Mouse (Mus musculus) liver, postnatal 0 days (tissue): ENCODE results near the gene Hist1h2ap. TPM values are rescaled to one million over a fixed set of nuclear protein-coding genes. Genes with fewer than 3 reads are reported as not detected.

ENCODE experiments used
- ATAC-seq: fragments of 200-750 bp; cut with Nextera tagmentation; 2 replicates; pipeline ENCODE4 v1.8.0; 2017; ENCODE audit warnings: mild to moderate bottlenecking, moderate library complexity
- DNase-seq: peaks from one replicate; pipeline ENCODE4 v3.0.0-alpha.2; 2016
- H3K27ac ChIP-seq: fragments of 300-500 bp; sonication (generic); 2 replicates; pipeline ENCODE4 v1.5.1; 2014; ENCODE audit warnings: antibody characterized with exemption, moderate library complexity, mild to moderate bottlenecking, low read depth
- H3K27me3 ChIP-seq: fragments of 300-500 bp; sonication (generic); 2 replicates; pipeline ENCODE4 v1.6.1; 2014; ENCODE audit warnings: low read length, control low read depth, mixed read lengths; ENCODE audit not compliant: insufficient read depth
- H3K36me3 ChIP-seq: fragments of 300-500 bp; sonication (generic); replicated peaks from 2 replicates; pipeline ENCODE4 v1.6.1; 2014; ENCODE audit warnings: mild to moderate bottlenecking, control low read depth, low read length, moderate library complexity, mixed read lengths; ENCODE audit not compliant: insufficient read depth
- H3K4me1 ChIP-seq: fragments of 300-500 bp; sonication (generic); 2 replicates; pipeline ENCODE4 v1.6.1; 2014; ENCODE audit warnings: antibody characterized with exemption, mild to moderate bottlenecking, control low read depth; ENCODE audit not compliant: insufficient read depth
- H3K4me2 ChIP-seq: fragments of 300-500 bp; sonication (generic); 2 replicates; pipeline ENCODE4 v1.6.1; 2014; ENCODE audit warnings: low read depth, mild to moderate bottlenecking, low read length, moderate library complexity, mixed read lengths
- H3K4me3 ChIP-seq: fragments of 300-500 bp; sonication (generic); 2 replicates; pipeline ENCODE4 v1.5.1; 2014; ENCODE audit warnings: low read depth, low read length
- H3K9ac ChIP-seq: fragments of 300-500 bp; sonication (generic); replicated peaks from 2 replicates; pipeline ENCODE4 v1.6.1; 2014; ENCODE audit warnings: mild to moderate bottlenecking, moderate library complexity
- H3K9me3 ChIP-seq: fragments of 300-500 bp; sonication (generic); 2 replicates; pipeline ENCODE4 v1.6.1; 2016; ENCODE audit warnings: mild to moderate bottlenecking, control low read depth, low read length, mixed read lengths
- CTCF ChIP-seq: sonication (generic); IDR thresholded peaks from 2 replicates; pipeline ENCODE4 v1.5.1; 2016; ENCODE audit warnings: antibody characterized with exemption, low read depth
- EP300 ChIP-seq: IDR thresholded peaks from 2 replicates; pipeline ENCODE4 v1.6.1; 2016; ENCODE audit warnings: antibody characterized with exemption, low read depth, mild to moderate bottlenecking
- WGBS: fragments of 180-500 bp; shearing (Covaris S2); extraction: QIAGEN DNeasy Blood & Tissue Kit; methylation state at CpG from one replicate; pipeline ENCODE4 v1.1.7; 2014; ENCODE audit not compliant: insufficient replicate concordance; 5-methylcytosine and 5-hydroxymethylcytosine counted together
- microRNA-seq: library from miRNA; unstranded; fragments of <30 nt; microRNA quantifications from one replicate; pipeline ENCODE4, GENCODE M21; 2016
- polyA plus RNA-seq: library from polyadenylated mRNA; unstranded; fragments of >200 nt; fragmentation: Nextera tagmentation; extraction: Ambion mirVana; gene quantifications from 2 replicates; pipeline ENCODE4 v1.2.1, GENCODE M21; 2015

Hist1h2ap gene
- polyA plus RNA-seq, 1 experiment from 2014 or later, result 3,753 TPM

- H3K4me2 ChIP-seq, result peak overlapping the region; percentile 64
- no peaks in the 10 kb centered on the region for H3K27me3 ChIP-seq
- DNase-seq, result no peak
- H3K27ac ChIP-seq, result peak overlapping the region; percentile 91
- peaks cover 23% of the 10 kb centered on the region for H3K4me1 ChIP-seq
- WGBS, result 6% methylated on average over 8 of the region's 8 CpGs
- H3K4me3 ChIP-seq, result peak overlapping the region; percentile 45
- H3K9me3 ChIP-seq, result no peaks in the 10 kb centered on the region
- no peak for TF ChIP-seq EP300
- peak; percentile 15; the same call in 1 of the 2 replicates for TF ChIP-seq CTCF
- H3K36me3 ChIP-seq, result no peaks in the 10 kb centered on the region
- H3K9ac ChIP-seq, result peak overlapping the region; percentile 70
- ATAC-seq, result no peak
Measured at GRCm38 (mm10) chr13:21786189-21786898, 47.0 kb downstream of the Hist1h2ap start.

GRCm38 (mm10) chr13:21784311-21784710 lies 49.0 kb downstream of the Hist1h2ap start:
- TF ChIP-seq EP300 (no peak), CTCF (no peak)
- 57% methylated on average over 6 of the region's 6 CpGs for WGBS
- Histone ChIP-seq H3K4me1 (peaks cover 19% of the 10 kb centered on the region), H3K27me3 (no peaks in the 10 kb centered on the region), H3K4me2 (peak overlapping the region; percentile 71), H3K27ac (peak overlapping the region; percentile 95), H3K36me3 (no peaks in the 10 kb centered on the region), H3K4me3 (no peak overlapping the region), H3K9me3 (no peaks in the 10 kb centered on the region), H3K9ac (peak overlapping the region; percentile 74)
- DNase-seq, result no peak
- ATAC-seq, result no peak

- H3K9me3 ChIP-seq, result no peaks in the 10 kb centered on the region
- H3K4me1 ChIP-seq, result peaks cover 19% of the 10 kb centered on the region
- TF ChIP-seq EP300 (no peak), CTCF (no peak)
- H3K9ac ChIP-seq, result peak overlapping the region; percentile 74
- peak overlapping the region; percentile 36 for H3K4me3 ChIP-seq
- WGBS, result 3% methylated on average over 9 of the region's 9 CpGs
- ATAC-seq (no peak), DNase-seq (peak; percentile 58)
- peak overlapping the region; percentile 95 for H3K27ac ChIP-seq
- H3K4me2 ChIP-seq, result peak overlapping the region; percentile 71
- H3K36me3 ChIP-seq, result no peaks in the 10 kb centered on the region
- no peaks in the 10 kb centered on the region for H3K27me3 ChIP-seq
Measured at GRCm38 (mm10) chr13:21783734-21784161, 49.6 kb downstream of the Hist1h2ap start.

- no peaks in the 10 kb centered on the region for H3K27me3 ChIP-seq
- H3K4me3 ChIP-seq, result peak within 1 kb of the TSS; percentile 36
- H3K36me3 ChIP-seq, result no peaks in the 10 kb centered on the region
- under 1% methylated on average over 13 of the region's 20 CpGs for WGBS
- H3K4me1 ChIP-seq, result peaks cover 21% of the 10 kb centered on the region
- H3K27ac ChIP-seq, result peak within 1 kb of the TSS; percentile 95
- H3K9me3 ChIP-seq, result no peaks in the 10 kb centered on the region
- TF ChIP-seq EP300 (peak; percentile 66; the same call in 1 of the 2 replicates), CTCF (no peak)
- ATAC-seq, result peak; percentile 39
- peak within 1 kb of the TSS; percentile 71 for H3K4me2 ChIP-seq
- peak; percentile 54 for DNase-seq
- peak within 1 kb of the TSS; percentile 74 for H3K9ac ChIP-seq
Measured at GRCm38 (mm10) chr13:21783255-21783617, 50.1 kb downstream of the Hist1h2ap start, which contains the start of gene Hist1h3i. TSS of gene Hist1h3i (minus strand) at chr13:21783370.

Small RNAs within 50 kb of the gene (microRNA-seq; reads per million reads assigned to microRNA genes)
- gene Gm19658 (not detected), gene Gm44346 (not detected), gene Gm44466 (not detected)

Other genes with a start within 250 kb of the Hist1h2ap start
- not detected in 2 replicates for gene Olfr1362, start 219.5 kb downstream of the Hist1h2ap start, polyA plus RNA-seq
- not detected in 2 replicates for gene Olfr11, start 191.0 kb downstream of the Hist1h2ap start, polyA plus RNA-seq
- not detected in 2 replicates for gene Olfr1361, start 170.1 kb downstream of the Hist1h2ap start, polyA plus RNA-seq
- gene Olfr1360, start 156.1 kb downstream of the Hist1h2ap start, polyA plus RNA-seq, result not detected in 2 replicates
- gene Olfr1359, start 135.4 kb downstream of the Hist1h2ap start, polyA plus RNA-seq, result not detected in 2 replicates
- 0.51 and 1.9 TPM in 2 replicates for gene Hist1h2bl, start 117.4 kb downstream of the Hist1h2ap start, polyA plus RNA-seq
- gene Hist1h2ai, start 117.1 kb downstream of the Hist1h2ap start, polyA plus RNA-seq, result 16.4 and 20.2 TPM in 2 replicates
- 7.1 and 8.7 TPM in 2 replicates for gene Hist1h3h, start 115.8 kb downstream of the Hist1h2ap start, polyA plus RNA-seq
- gene Hist1h2bm, start 111.5 kb downstream of the Hist1h2ap start, polyA plus RNA-seq, result 1.6 and 2.3 TPM in 2 replicates
- 0.19 and 0.32 TPM in 2 replicates for gene Hist1h4j, start 98.4 kb downstream of the Hist1h2ap start, polyA plus RNA-seq
- gene Hist1h4k, start 83.0 kb downstream of the Hist1h2ap start, polyA plus RNA-seq, result 2.4 and 3.6 TPM in 2 replicates
- 44.2 and 62.3 TPM in 2 replicates for gene Hist1h2ak, start 79.7 kb downstream of the Hist1h2ap start, polyA plus RNA-seq
- 7.2 and 7.3 TPM in 2 replicates for gene Hist1h2bn, start 79.4 kb downstream of the Hist1h2ap start, polyA plus RNA-seq
- gene Hist1h1b, start 52.9 kb downstream of the Hist1h2ap start, polyA plus RNA-seq, result 20.0 and 27.9 TPM in 2 replicates
- 95.1 and 107 TPM in 2 replicates for gene Hist1h3i, start 50.1 kb downstream of the Hist1h2ap start, polyA plus RNA-seq
- gene Hist1h2an, start 46.3 kb downstream of the Hist1h2ap start, polyA plus RNA-seq, result 8.4 and 11.4 TPM in 2 replicates
- gene Hist1h2bp, start 46.0 kb downstream of the Hist1h2ap start, polyA plus RNA-seq, result 2.4 and 4.6 TPM in 2 replicates
- gene Hist1h2bq, start 23.3 kb downstream of the Hist1h2ap start, polyA plus RNA-seq, result 14.3 and 15.4 TPM in 2 replicates
- not detected in 2 replicates for gene Hist1h2ao, start 23.0 kb downstream of the Hist1h2ap start, polyA plus RNA-seq
- gene Hist1h4m, start 21.8 kb downstream of the Hist1h2ap start, polyA plus RNA-seq, result not detected in 2 replicates
- gene Hist1h4n, start 1.3 kb downstream of the Hist1h2ap start, polyA plus RNA-seq, result 9.2 and 9.8 TPM in 2 replicates
- 14.9 and 15.6 TPM in 2 replicates for gene Hist1h2br, start 236 bp upstream of the Hist1h2ap start, polyA plus RNA-seq
- gene Zfp184, start 111.6 kb upstream of the Hist1h2ap start, polyA plus RNA-seq, result 0.27 and 0.32 TPM in 2 replicates
- not detected in 2 replicates for gene Pom121l2, start 147.7 kb upstream of the Hist1h2ap start, polyA plus RNA-seq
- gene Prss16, start 176.2 kb upstream of the Hist1h2ap start, polyA plus RNA-seq, result 0.92 and 1.1 TPM in 2 replicates
- 8.6 and 9.9 TPM in 2 replicates for gene Hist1h2ah, start 202.1 kb upstream of the Hist1h2ap start, polyA plus RNA-seq
- 1.7 and 2.2 TPM in 2 replicates for gene Hist1h2bk, start 202.4 kb upstream of the Hist1h2ap start, polyA plus RNA-seq
- gene Hist1h4i, start 207.9 kb upstream of the Hist1h2ap start, polyA plus RNA-seq, result 18.0 and 18.3 TPM in 2 replicates
- 7.4 and 9.4 TPM in 2 replicates for gene Hist1h2ag, start 209.4 kb upstream of the Hist1h2ap start, polyA plus RNA-seq
- gene Hist1h2bj, start 209.7 kb upstream of the Hist1h2ap start, polyA plus RNA-seq, result 5.1 and 5.3 TPM in 2 replicates